Mouse (Mus musculus): ENCODE results near the gene Zfp618. TPM values are rescaled to one million over a fixed set of nuclear protein-coding genes. Genes with fewer than 3 reads are reported as not detected.

The Zfp618 gene
- total and polyA plus RNA-seq, 2 experiments from 2014 or later, result 4.2 to 7.5 TPM

DNA sequence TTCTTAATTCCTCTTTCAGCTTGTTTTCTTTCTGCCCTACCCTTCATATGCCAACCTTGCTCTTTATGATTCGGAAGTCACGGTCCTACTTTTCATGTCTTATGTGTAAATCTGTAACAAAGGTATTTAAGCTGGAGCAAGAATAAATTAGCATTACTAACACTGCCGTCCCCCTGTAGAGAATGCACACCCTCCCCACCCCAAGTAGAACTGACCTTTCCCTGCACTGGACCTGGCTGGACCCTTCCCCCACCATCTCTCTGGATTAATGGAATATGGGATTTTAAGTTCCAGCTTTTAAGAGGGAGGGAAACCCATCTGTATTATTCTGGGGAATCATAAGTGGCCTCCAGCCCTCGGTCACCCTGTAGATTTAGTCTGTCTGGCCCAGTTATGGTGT, 65.9 kb downstream of the Zfp618 start:
- H3K9me3 ChIP-seq (replicated peaks; ENCODE audit: control insufficient read depth, low read length), result no peaks in the 10 kb centered on the region
- no peak overlapping the region for H3K4me2 ChIP-seq (ENCODE audit: low read depth, low read length)
- ATAC-seq (ENCODE audit: insufficient read depth, low read depth) (no peak), DNase-seq (ENCODE audit: low spot score) (no peak)
- H3K27me3 ChIP-seq (ENCODE audit: control insufficient read depth, insufficient read depth, low read length), result no peaks in the 10 kb centered on the region
- no peak overlapping the region for H3K27ac ChIP-seq (ENCODE audit: low read depth)
- H3K36me3 ChIP-seq (replicated peaks; ENCODE audit: control insufficient read depth, insufficient read depth, low read length), result no peaks in the 10 kb centered on the region
- no peak for TF ChIP-seq EP300 (IDR thresholded peaks at IDR 0.05; ENCODE audit: low read depth)
- no peak for TF ChIP-seq CTCF (IDR thresholded peaks at IDR 0.05; ENCODE audit: low read depth)
- no peak overlapping the region for H3K4me3 ChIP-seq (ENCODE audit: low read depth, low read length)
- WGBS, result 96% methylated on average over 4 of the region's 4 CpGs
- H3K4me1 ChIP-seq (ENCODE audit: control insufficient read depth, insufficient read depth), result no peaks in the 10 kb centered on the region
- no peak overlapping the region for H3K9ac ChIP-seq (replicated peaks; ENCODE audit: low read depth, low read length)

DNA sequence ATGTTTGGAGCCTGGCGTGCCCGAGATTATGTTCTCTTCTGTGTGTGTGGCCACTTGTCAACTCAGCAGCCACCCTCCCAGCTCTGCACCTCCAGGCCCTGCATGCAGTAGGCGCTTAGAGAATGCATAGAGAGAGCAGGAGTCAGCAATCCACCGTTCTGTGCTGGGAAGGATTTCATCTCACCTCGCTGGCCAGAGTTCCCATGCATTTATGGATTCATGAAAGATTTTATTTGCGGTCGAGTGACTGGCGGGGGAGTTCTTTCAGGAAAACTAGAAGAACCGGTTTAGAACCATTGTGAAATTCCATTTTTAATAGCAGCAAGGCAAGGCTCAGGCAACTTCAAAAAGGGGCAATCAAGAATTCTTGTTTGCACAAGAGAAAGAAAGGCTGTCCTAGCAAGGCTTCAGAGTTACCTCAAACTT, 67.2 kb downstream of the Zfp618 start:
- no peak for DNase-seq (ENCODE audit: low spot score)
- Histone ChIP-seq H3K4me2 (ENCODE audit: low read depth, low read length) (no peak overlapping the region), H3K4me3 (ENCODE audit: low read depth, low read length) (no peak overlapping the region), H3K9me3 (replicated peaks; ENCODE audit: control insufficient read depth, low read length) (no peaks in the 10 kb centered on the region), H3K9ac (replicated peaks; ENCODE audit: low read depth, low read length) (no peak overlapping the region), H3K27ac (ENCODE audit: low read depth) (no peak overlapping the region), H3K27me3 (ENCODE audit: control insufficient read depth, insufficient read depth, low read length) (no peaks in the 10 kb centered on the region), H3K36me3 (replicated peaks; ENCODE audit: control insufficient read depth, insufficient read depth, low read length) (no peaks in the 10 kb centered on the region), H3K4me1 (ENCODE audit: control insufficient read depth, insufficient read depth) (peaks cover 3% of the 10 kb centered on the region)
- 81% methylated on average over 9 of the region's 9 CpGs for WGBS
- no peak for ATAC-seq (ENCODE audit: insufficient read depth, low read depth)
- TF ChIP-seq EP300 (IDR thresholded peaks at IDR 0.05; ENCODE audit: low read depth) (no peak), CTCF (IDR thresholded peaks at IDR 0.05; ENCODE audit: low read depth) (no peak)

DNA sequence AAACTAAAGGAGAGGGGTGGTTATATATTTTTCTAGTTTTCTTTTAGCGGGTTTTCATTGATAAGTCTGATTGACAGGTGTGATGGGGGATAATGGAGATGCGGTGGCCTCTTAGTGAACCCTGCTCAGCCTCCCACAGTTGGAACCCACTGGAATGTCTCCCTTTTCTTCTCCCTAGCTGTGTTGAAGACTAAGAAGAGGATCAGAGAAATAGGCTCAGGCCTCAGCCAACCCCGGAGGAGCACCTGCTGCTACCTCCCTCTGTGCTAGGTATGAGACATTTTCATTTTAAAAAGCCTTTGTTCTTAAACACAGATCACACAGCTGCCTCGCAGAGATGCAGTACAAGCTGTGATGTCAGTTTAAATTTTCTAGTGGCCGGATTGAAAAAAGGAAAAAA, 68.4 kb downstream of the Zfp618 start:
- ATAC-seq (ENCODE audit: insufficient read depth, low read depth), result no peak
- DNase-seq (ENCODE audit: low spot score), result no peak
- H3K9ac ChIP-seq (replicated peaks; ENCODE audit: low read depth, low read length), result no peak overlapping the region
- no peak overlapping the region for H3K27ac ChIP-seq (ENCODE audit: low read depth)
- no peaks in the 10 kb centered on the region for H3K9me3 ChIP-seq (replicated peaks; ENCODE audit: control insufficient read depth, low read length)
- H3K27me3 ChIP-seq (ENCODE audit: control insufficient read depth, insufficient read depth, low read length), result no peaks in the 10 kb centered on the region
- H3K4me1 ChIP-seq (ENCODE audit: control insufficient read depth, insufficient read depth), result peaks cover 7% of the 10 kb centered on the region
- no peaks in the 10 kb centered on the region for H3K36me3 ChIP-seq (replicated peaks; ENCODE audit: control insufficient read depth, insufficient read depth, low read length)
- TF ChIP-seq CTCF (IDR thresholded peaks at IDR 0.05; ENCODE audit: low read depth), result no peak
- TF ChIP-seq EP300 (IDR thresholded peaks at IDR 0.05; ENCODE audit: low read depth), result no peak
- H3K4me3 ChIP-seq (ENCODE audit: low read depth, low read length), result no peak overlapping the region
- H3K4me2 ChIP-seq (ENCODE audit: low read depth, low read length), result no peak overlapping the region
- WGBS, result 67% methylated on average over 5 of the region's 5 CpGs

DNA sequence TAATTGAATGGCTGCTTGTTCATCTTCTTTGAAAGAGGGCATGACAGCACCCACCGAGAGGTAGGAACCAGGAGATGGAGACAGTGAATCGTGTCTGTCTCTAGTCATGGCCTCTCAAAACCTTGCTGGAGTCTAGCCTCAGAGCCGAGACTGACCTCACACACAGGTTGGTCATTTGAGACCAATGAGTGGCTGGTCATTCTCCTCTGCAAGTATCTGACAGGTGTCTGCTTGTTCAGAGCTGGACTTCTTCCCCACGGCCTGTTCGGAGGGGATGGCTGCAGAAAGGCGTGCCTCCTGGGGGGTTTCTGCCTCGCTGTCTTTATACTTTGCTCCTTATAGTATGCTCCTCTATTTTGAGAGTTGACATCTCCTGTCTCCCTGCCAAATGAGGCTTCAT, 70.6 kb downstream of the Zfp618 start:
- Histone ChIP-seq H3K4me3 (ENCODE audit: low read depth, low read length) (no peak overlapping the region), H3K9ac (replicated peaks; ENCODE audit: low read depth, low read length) (no peak overlapping the region), H3K9me3 (replicated peaks; ENCODE audit: control insufficient read depth, low read length) (no peaks in the 10 kb centered on the region), H3K27me3 (ENCODE audit: control insufficient read depth, insufficient read depth, low read length) (no peaks in the 10 kb centered on the region), H3K36me3 (replicated peaks; ENCODE audit: control insufficient read depth, insufficient read depth, low read length) (no peaks in the 10 kb centered on the region), H3K27ac (ENCODE audit: low read depth) (no peak overlapping the region), H3K4me2 (ENCODE audit: low read depth, low read length) (no peak overlapping the region), H3K4me1 (ENCODE audit: control insufficient read depth, insufficient read depth) (peaks cover 7% of the 10 kb centered on the region)
- ATAC-seq (ENCODE audit: insufficient read depth, low read depth), result no peak
- WGBS, result 91% methylated on average over 7 of the region's 7 CpGs
- TF ChIP-seq CTCF (IDR thresholded peaks at IDR 0.05; ENCODE audit: low read depth) (no peak), EP300 (IDR thresholded peaks at IDR 0.05; ENCODE audit: low read depth) (no peak)
- no peak for DNase-seq (ENCODE audit: low spot score)

DNA sequence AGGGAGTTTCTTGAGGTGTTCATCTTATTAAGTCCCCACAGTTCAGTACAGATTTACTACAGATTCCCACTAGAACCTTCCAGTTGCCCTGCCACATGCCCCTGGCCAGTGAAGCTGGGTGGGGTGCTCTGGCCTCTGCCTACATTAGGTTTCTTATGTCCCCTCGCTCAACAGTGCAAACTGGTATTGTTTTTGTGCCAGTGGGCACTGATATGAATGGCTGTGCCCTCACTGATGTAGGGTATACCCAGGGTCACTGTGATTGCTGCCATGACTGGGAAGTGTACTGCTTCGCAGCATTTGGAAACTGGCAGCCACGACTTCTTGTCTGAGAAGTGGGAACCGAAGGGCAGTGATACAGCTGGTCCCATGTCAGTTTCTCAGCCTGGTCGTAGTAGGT, 71.4 kb downstream of the Zfp618 start:
- ATAC-seq (ENCODE audit: insufficient read depth, low read depth) (no peak), DNase-seq (ENCODE audit: low spot score) (no peak)
- TF ChIP-seq CTCF (IDR thresholded peaks at IDR 0.05; ENCODE audit: low read depth) (no peak), EP300 (IDR thresholded peaks at IDR 0.05; ENCODE audit: low read depth) (no peak)
- Histone ChIP-seq H3K9me3 (replicated peaks; ENCODE audit: control insufficient read depth, low read length) (no peaks in the 10 kb centered on the region), H3K4me3 (ENCODE audit: low read depth, low read length) (no peak overlapping the region), H3K36me3 (replicated peaks; ENCODE audit: control insufficient read depth, insufficient read depth, low read length) (no peaks in the 10 kb centered on the region), H3K27me3 (ENCODE audit: control insufficient read depth, insufficient read depth, low read length) (no peaks in the 10 kb centered on the region), H3K4me2 (ENCODE audit: low read depth, low read length) (no peak overlapping the region), H3K27ac (ENCODE audit: low read depth) (no peak overlapping the region), H3K4me1 (ENCODE audit: control insufficient read depth, insufficient read depth) (peaks cover 7% of the 10 kb centered on the region), H3K9ac (replicated peaks; ENCODE audit: low read depth, low read length) (no peak overlapping the region)
- WGBS, result 83% methylated on average over 5 of the region's 5 CpGs

DNA sequence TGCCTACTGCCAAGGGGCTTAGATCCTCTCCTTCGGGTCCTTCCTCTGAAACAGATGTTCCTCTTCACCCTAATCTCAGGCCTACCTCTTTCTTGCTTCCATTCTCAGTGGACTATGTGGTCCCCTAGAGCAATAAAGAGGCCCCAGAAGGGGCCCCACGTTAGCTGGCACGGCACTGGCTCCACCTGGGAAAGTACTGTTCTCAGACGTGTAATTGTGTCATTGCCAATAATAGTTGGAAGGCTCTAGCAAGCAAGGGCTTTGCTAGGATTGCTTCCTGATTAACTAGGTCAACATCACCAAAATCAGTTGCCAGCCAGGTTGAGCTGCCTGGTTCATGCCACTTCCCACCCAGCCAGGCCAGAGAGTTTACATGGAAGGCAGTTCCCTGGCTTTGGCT, 72.2 kb downstream of the Zfp618 start:
- 43% methylated on average over 4 of the region's 4 CpGs for WGBS
- ATAC-seq (ENCODE audit: insufficient read depth, low read depth), result no peak
- no peak overlapping the region for H3K4me2 ChIP-seq (ENCODE audit: low read depth, low read length)
- peaks cover 7% of the 10 kb centered on the region for H3K4me1 ChIP-seq (ENCODE audit: control insufficient read depth, insufficient read depth)
- H3K36me3 ChIP-seq (replicated peaks; ENCODE audit: control insufficient read depth, insufficient read depth, low read length), result no peaks in the 10 kb centered on the region
- no peak overlapping the region for H3K9ac ChIP-seq (replicated peaks; ENCODE audit: low read depth, low read length)
- no peak overlapping the region for H3K4me3 ChIP-seq (ENCODE audit: low read depth, low read length)
- no peak for DNase-seq (ENCODE audit: low spot score)
- no peak for TF ChIP-seq CTCF (IDR thresholded peaks at IDR 0.05; ENCODE audit: low read depth)
- TF ChIP-seq EP300 (IDR thresholded peaks at IDR 0.05; ENCODE audit: low read depth), result no peak
- H3K27ac ChIP-seq (ENCODE audit: low read depth), result no peak overlapping the region
- no peaks in the 10 kb centered on the region for H3K27me3 ChIP-seq (ENCODE audit: control insufficient read depth, insufficient read depth, low read length)
- no peaks in the 10 kb centered on the region for H3K9me3 ChIP-seq (replicated peaks; ENCODE audit: control insufficient read depth, low read length)

All from heart, postnatal 0 days (tissue).